Mouse (Mus musculus): Measurements from ENCODE around the gene Dnajc15.

GRCm38 (mm10) chr14:77773331-77773730 is 101.6 kb downstream of the Dnajc15 start:
- TF ChIP-seq POLR2A (IDR thresholded peaks at IDR 0.05; ENCODE audit: insufficient read depth, low read depth, low read length) (no peak), CTCF (IDR thresholded peaks at IDR 0.05; ENCODE audit: insufficient read depth, low read depth, low read length) (no peak)

Measured in olfactory bulb, adult 2 months (tissue).